Mouse (Mus musculus) embryonic facial prominence, embryonic 13.5 days (tissue): ENCODE results near the gene Adamtsl2. TPM values are rescaled to one million over a fixed set of nuclear protein-coding genes. Genes with fewer than 3 reads are reported as not detected.
A peak's percentile ranks its signal among the peaks of the same experiment; 100 is the strongest.

ENCODE experiments used
- ATAC-seq: fragments of 200-750 bp; cut with Nextera tagmentation; 2 replicates; pipeline ENCODE4 v1.8.0; 2017; ENCODE audit warnings: low read depth; ENCODE audit not compliant: insufficient number of reproducible peaks, insufficient read depth, low FRiP score, low TSS enrichment
- H3K27ac ChIP-seq: fragments of 300-500 bp; sonication (generic); 2 replicates; pipeline ENCODE4 v1.5.1; 2015; ENCODE audit warnings: moderate library complexity, mild to moderate bottlenecking, inconsistent platforms
- H3K27me3 ChIP-seq: fragments of 300-500 bp; sonication (generic); 2 replicates; pipeline ENCODE4 v1.6.1; 2015; ENCODE audit warnings: mild to moderate bottlenecking, inconsistent platforms
- H3K36me3 ChIP-seq: fragments of 300-500 bp; sonication (generic); 2 replicates; pipeline ENCODE4 v1.6.1; 2015; ENCODE audit warnings: mild to moderate bottlenecking, inconsistent platforms
- H3K4me1 ChIP-seq: fragments of 300-500 bp; sonication (generic); 2 replicates; pipeline ENCODE4 v1.6.1; 2015; ENCODE audit warnings: inconsistent platforms
- H3K4me2 ChIP-seq: fragments of 300-500 bp; sonication (generic); 2 replicates; pipeline ENCODE4 v1.6.1; 2015; ENCODE audit warnings: moderate library complexity, mild to moderate bottlenecking, inconsistent platforms
- H3K4me3 ChIP-seq: fragments of 300-500 bp; sonication (generic); 2 replicates; pipeline ENCODE4 v1.5.1; 2015; ENCODE audit warnings: mild to moderate bottlenecking, inconsistent platforms
- H3K9ac ChIP-seq: fragments of 300-500 bp; sonication (generic); 2 replicates; pipeline ENCODE4 v1.6.1; 2015; ENCODE audit warnings: mild to moderate bottlenecking, inconsistent platforms
- H3K9me3 ChIP-seq: fragments of 300-500 bp; sonication (generic); 2 replicates; pipeline ENCODE4 v1.6.1; 2016; ENCODE audit warnings: inconsistent platforms
- WGBS: fragments of 180-500 bp; shearing (Covaris S2); methylation state at CpG from one replicate; pipeline ENCODE4 v1.1.7; 2015; ENCODE audit warnings: mixed read lengths; 5-methylcytosine and 5-hydroxymethylcytosine counted together
- polyA plus RNA-seq: library from polyadenylated mRNA; unstranded; fragments of >200 nt; fragmentation: Nextera tagmentation; extraction: Ambion mirVana; gene quantifications from 2 replicates; pipeline ENCODE4 v1.2.1, GENCODE M21; 2015

Adamtsl2 gene
- polyA plus RNA-seq, 1 experiment from 2014 or later, result 2.9 TPM

DNA sequence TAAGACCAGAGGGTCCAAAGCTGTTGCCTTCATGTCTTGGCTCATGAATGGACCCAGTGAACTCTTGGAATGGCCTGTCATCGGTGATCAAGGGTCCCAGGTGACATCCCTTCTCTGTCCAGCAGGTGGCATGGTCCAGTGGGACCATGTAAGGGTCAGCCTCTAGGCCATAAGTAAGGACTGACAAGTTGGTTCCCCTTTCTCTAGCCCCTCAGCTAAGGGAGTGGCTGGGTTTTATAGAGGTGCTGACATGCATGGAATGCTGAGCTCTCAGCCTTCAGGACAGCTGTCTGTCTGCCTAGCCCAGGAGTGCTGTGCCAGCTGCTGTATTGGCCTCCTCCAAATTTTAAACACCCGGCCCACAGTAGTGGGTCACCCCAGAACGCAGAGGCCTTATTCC lies 3.7 kb upstream of the Adamtsl2 start:
- Histone ChIP-seq H3K4me3 (no peak overlapping the region), H3K36me3 (no peaks in the 10 kb centered on the region), H3K9ac (no peak overlapping the region), H3K4me1 (peaks cover 46% of the 10 kb centered on the region), H3K9me3 (no peaks in the 10 kb centered on the region), H3K27ac (no peak overlapping the region), H3K27me3 (peaks cover 15% of the 10 kb centered on the region), H3K4me2 (no peak overlapping the region)
- no peak for ATAC-seq
- WGBS, result 66% methylated on average over 3 of the region's 3 CpGs

DNA sequence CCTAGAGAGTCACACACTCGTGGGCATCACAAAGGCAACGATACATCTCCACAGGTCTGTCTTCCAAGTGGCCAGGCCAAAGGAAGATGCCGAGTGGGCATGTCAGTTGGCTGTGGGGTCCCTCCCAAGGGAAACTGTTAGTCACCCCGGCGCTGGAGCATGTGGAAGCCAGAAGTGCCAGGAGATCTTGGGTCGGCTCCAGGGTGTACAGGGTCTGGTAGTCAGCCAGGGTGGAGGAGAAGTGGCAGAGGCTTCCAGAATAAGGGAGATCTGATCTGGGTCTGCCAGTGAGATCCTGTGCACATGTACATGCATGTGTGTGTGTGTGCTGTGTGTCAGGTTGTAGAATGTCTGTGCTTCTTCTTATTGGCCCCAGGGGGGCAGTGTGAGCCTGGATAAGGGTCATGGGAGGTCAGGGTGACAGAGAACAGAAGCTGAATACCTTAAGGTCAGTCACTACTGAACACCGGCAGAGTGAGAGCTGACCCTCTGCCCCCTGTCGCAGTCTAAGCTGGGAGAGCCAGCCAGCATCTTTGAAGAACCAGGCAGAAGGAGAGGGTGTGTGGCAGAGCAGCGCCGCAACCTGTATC lies 1.4 kb upstream of the Adamtsl2 start:
- H3K9me3 ChIP-seq, result no peaks in the 10 kb centered on the region
- peaks cover 40% of the 10 kb centered on the region for H3K4me1 ChIP-seq
- no peaks in the 10 kb centered on the region for H3K36me3 ChIP-seq
- no peak overlapping the region for H3K27ac ChIP-seq
- H3K9ac ChIP-seq, result no peak overlapping the region
- no peak overlapping the region for H3K4me2 ChIP-seq
- no peak overlapping the region for H3K4me3 ChIP-seq
- H3K27me3 ChIP-seq, result peaks cover 15% of the 10 kb centered on the region
- no peak for ATAC-seq
- 63% methylated on average over 10 of the region's 10 CpGs for WGBS

DNA sequence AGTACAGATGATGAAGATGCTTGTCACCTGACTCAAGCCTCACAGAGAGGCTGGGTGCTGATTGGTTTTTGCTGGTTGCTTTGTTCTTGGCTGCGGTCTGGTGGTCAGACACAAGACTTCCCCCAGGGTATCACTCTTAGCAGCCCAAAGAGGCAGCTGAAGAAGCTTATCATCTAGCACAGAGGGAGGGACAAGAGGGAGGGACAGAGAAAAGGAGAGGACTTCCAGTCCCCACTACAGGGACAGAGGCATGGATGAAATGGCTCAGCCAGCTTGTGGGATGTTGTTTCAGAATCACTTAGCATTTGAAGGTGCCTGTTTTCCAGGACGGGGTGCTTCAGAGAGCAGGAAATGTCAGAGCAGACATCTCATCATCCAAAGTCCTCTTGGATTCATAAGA lies 867 bp upstream of the Adamtsl2 start:
- Histone ChIP-seq H3K27ac (no peak overlapping the region), H3K27me3 (peaks cover 15% of the 10 kb centered on the region), H3K9me3 (no peaks in the 10 kb centered on the region), H3K36me3 (no peaks in the 10 kb centered on the region), H3K4me2 (no peak overlapping the region), H3K4me3 (no peak overlapping the region), H3K4me1 (peaks cover 39% of the 10 kb centered on the region), H3K9ac (no peak overlapping the region)
- no peak for ATAC-seq
- 33% methylated on average over 2 of the region's 2 CpGs for WGBS

DNA sequence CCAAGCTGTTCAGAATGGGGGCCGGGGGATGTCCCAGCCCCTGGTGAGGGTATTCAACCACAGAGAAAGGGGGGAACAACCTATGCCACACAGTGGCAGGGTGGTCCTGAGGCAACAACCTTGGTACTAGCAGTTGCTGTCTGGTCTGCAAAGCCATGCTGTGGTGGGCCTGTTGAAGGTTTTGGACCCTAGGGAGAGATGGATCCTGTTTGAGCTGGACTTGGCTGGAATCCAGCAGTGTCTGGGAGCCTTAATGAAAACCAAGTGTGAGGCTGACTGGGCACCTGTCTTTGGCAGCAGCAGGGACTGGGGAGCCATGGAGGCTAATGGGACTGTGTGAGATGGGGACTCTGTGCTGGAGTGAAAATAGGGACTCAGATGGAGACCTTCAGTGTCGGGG lies 470 bp downstream of the Adamtsl2 start:
- H3K9ac ChIP-seq, result no peak overlapping the region
- peaks cover 15% of the 10 kb centered on the region for H3K27me3 ChIP-seq
- peaks cover 36% of the 10 kb centered on the region for H3K4me1 ChIP-seq
- peak overlapping the region; percentile 53; the same call in 1 of the 2 replicates for H3K27ac ChIP-seq
- H3K4me2 ChIP-seq, result peak overlapping the region; percentile 48
- H3K36me3 ChIP-seq, result no peaks in the 10 kb centered on the region
- ATAC-seq, result no peak
- 50% methylated on average over 2 of the region's 2 CpGs for WGBS
- H3K9me3 ChIP-seq, result no peaks in the 10 kb centered on the region
- H3K4me3 ChIP-seq, result no peak overlapping the region

DNA sequence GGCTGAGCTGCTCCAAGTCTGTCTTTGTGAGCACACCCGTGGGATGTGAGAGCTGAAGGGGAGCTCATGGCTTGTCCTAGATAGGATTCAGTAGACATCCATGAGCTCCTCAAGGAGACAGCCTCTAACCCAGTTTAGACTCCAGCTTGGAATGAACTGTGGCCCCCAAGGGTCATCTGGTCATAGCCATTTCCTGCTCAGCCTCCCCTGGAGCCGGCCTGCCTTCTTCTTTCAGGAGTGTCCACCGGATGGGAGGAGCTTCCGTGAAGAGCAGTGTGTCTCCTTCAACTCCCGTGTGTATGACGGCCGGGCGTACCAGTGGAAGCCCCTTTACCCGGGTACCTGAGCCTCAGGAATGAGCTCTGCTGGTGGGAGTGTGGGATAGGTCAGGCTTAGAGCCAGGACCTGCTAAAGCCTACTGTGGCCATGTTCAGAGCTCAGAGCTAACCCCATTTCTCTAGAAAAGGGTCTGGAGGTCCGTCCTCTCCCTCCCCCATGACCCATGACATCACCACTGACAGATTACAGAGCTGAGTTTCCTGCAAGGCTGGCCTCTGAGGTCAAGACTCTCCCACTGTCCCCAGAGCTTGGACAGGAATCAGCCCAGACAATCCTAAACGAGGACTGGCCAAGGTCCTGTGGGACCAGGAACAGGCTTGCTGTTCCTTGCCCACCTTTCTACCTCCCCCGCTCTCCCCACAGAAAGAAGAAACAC lies 4.7 kb downstream of the Adamtsl2 start:
- no peak for ATAC-seq
- H3K9me3 ChIP-seq, result no peaks in the 10 kb centered on the region
- no peaks in the 10 kb centered on the region for H3K36me3 ChIP-seq
- H3K4me3 ChIP-seq, result no peak overlapping the region
- no peaks in the 10 kb centered on the region for H3K27me3 ChIP-seq
- no peak overlapping the region for H3K4me2 ChIP-seq
- 60% methylated on average over 12 of the region's 12 CpGs for WGBS
- H3K27ac ChIP-seq, result no peak overlapping the region
- peaks cover 36% of the 10 kb centered on the region for H3K4me1 ChIP-seq
- H3K9ac ChIP-seq, result no peak overlapping the region

DNA sequence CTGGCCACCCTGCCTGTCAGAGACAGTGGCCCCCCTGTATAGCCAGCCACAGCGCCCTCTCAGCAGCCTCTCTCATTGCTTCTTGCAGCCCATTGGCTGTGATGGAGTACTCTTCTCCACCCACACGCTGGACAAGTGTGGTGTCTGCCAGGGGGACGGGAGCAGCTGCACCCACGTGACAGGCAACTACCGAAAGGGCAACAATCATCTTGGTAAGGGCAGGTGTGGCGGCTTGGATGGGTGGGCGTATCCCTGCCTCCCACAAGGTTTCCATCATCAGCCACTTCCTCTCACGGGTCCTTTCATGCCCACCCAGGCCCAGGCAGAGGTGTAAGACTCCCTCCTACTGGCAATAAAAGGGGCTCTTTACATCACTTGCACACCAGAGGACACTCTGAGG lies 5.8 kb downstream of the Adamtsl2 start:
- no peak for ATAC-seq
- no peak overlapping the region for H3K4me3 ChIP-seq
- H3K4me1 ChIP-seq, result peaks cover 25% of the 10 kb centered on the region
- no peak overlapping the region for H3K4me2 ChIP-seq
- H3K27ac ChIP-seq, result no peak overlapping the region
- no peaks in the 10 kb centered on the region for H3K27me3 ChIP-seq
- WGBS, result 51% methylated on average over 8 of the region's 8 CpGs
- H3K36me3 ChIP-seq, result no peaks in the 10 kb centered on the region
- H3K9me3 ChIP-seq, result no peaks in the 10 kb centered on the region
- no peak overlapping the region for H3K9ac ChIP-seq

DNA sequence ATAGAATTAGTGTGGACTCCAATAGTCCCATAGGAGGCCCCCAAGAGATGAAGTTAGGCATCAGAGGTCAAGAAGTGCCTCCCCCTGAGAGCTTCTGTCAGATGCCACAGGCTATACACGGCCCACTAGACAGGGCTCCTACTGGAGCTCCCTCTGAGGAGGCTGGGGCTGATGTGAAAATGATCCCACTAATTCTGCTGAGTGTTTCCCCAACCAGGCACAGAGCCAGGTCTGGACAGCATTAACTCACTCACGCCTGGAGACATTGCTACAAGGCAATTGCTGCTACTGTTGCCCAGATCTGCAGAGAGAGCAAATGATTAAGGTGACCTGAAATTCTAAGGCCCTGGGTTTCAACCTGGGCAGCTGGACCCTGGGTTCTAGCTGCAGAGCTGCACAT lies 6.6 kb downstream of the Adamtsl2 start:
- Histone ChIP-seq H3K4me3 (no peak overlapping the region), H3K36me3 (no peaks in the 10 kb centered on the region), H3K4me2 (no peak overlapping the region), H3K4me1 (peaks cover 20% of the 10 kb centered on the region), H3K27me3 (no peaks in the 10 kb centered on the region), H3K27ac (no peak overlapping the region), H3K9me3 (no peaks in the 10 kb centered on the region), H3K9ac (0 out of 2 replicates have a peak overlapping the region, but pooled peaks have one; percentile 21)
- ATAC-seq, result no peak
- 12% methylated on average over 2 of the region's 2 CpGs for WGBS

DNA sequence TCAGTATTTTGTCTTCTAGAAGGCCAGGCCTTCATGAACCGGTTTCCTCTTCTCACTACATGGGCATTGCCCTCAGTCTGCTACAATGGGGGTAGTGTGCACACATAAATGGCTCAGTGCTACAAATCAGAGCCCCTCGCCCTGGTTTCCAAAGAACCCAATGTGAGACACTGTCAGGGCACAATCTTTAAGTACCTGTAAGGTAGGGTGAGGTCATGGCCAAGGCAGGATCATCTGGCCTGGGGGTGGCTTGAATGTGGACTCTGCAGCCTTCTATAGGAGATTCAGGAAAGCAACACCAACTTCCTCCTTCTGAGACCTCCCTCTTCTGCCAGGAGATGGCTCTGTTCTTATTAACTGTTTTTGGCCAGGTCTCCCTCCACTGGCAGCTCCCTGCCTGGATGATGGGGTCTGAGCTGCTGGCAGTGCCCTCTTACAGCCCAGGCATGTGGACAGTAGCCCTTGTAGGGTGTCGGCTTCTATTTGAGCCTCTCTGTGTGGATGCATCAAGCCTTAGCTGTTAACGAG lies 7.4 kb downstream of the Adamtsl2 start:
- 84% methylated on average over 4 of the region's 4 CpGs for WGBS
- no peak overlapping the region for H3K9ac ChIP-seq
- no peaks in the 10 kb centered on the region for H3K27me3 ChIP-seq
- H3K9me3 ChIP-seq, result no peaks in the 10 kb centered on the region
- H3K4me3 ChIP-seq, result no peak overlapping the region
- H3K36me3 ChIP-seq, result no peaks in the 10 kb centered on the region
- H3K27ac ChIP-seq, result no peak overlapping the region
- H3K4me1 ChIP-seq, result peaks cover 16% of the 10 kb centered on the region
- ATAC-seq, result no peak
- H3K4me2 ChIP-seq, result no peak overlapping the region

DNA sequence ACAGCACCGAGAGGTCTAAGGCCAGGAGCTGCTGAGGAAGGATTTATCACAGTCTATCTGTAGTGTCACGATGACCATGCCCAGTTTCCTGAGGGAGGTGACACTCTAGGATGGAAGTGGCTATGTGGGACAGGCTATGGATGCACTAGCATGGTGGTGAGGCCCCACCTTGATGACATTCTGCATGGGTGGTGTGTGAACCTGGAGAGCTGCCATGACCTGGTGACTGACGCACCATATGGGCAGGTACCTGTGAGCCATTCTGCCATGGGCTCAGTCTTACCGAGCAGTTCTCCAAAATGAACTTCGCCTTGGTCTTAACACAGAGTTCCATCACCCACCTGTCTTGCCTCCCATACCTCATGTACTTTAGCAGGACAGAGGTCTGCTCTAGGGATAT lies 8.4 kb downstream of the Adamtsl2 start:
- no peak overlapping the region for H3K4me3 ChIP-seq
- no peak overlapping the region for H3K27ac ChIP-seq
- no peak; the same call in 1 of the 2 replicates for ATAC-seq
- no peaks in the 10 kb centered on the region for H3K9me3 ChIP-seq
- H3K36me3 ChIP-seq, result no peaks in the 10 kb centered on the region
- H3K4me1 ChIP-seq, result peaks cover 16% of the 10 kb centered on the region
- H3K9ac ChIP-seq, result no peak overlapping the region
- WGBS, result 84% methylated on average over 5 of the region's 5 CpGs
- no peaks in the 10 kb centered on the region for H3K27me3 ChIP-seq
- no peak overlapping the region for H3K4me2 ChIP-seq

DNA sequence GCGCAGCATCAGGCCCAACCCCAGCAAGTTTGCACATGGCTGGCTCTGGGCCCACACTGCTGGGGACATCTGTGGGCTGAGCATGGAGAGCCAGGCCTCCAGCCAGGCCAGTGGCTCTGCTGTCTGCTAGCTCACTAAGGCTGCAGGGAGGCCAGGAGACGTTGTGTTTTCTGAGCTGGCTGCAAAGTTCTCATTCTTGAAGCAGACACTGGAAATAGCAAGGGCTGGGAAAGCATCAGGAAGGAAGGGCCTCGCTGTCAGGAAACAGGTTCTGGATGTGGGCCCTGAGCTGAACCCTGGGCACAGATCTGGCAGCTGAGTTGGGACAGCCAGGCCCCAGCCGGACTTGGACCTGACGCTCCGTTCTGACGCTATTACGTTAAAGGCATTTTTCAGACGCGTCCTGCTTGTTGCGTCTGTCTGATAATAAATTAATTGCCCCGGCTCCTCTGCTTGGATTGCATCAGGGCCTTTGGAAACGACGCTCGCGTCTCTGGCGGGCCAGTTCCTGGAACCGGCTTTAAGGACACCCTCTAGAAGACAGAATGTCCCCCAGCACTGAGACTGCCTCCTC lies 9.0 kb downstream of the Adamtsl2 start:
- no peak overlapping the region for H3K9ac ChIP-seq
- H3K9me3 ChIP-seq, result no peaks in the 10 kb centered on the region
- no peak overlapping the region for H3K4me2 ChIP-seq
- WGBS, result 69% methylated on average over 18 of the region's 18 CpGs
- no peak overlapping the region for H3K27ac ChIP-seq
- peaks cover 16% of the 10 kb centered on the region for H3K4me1 ChIP-seq
- no peak for ATAC-seq
- H3K27me3 ChIP-seq, result no peaks in the 10 kb centered on the region
- H3K36me3 ChIP-seq, result no peaks in the 10 kb centered on the region
- no peak overlapping the region for H3K4me3 ChIP-seq

DNA sequence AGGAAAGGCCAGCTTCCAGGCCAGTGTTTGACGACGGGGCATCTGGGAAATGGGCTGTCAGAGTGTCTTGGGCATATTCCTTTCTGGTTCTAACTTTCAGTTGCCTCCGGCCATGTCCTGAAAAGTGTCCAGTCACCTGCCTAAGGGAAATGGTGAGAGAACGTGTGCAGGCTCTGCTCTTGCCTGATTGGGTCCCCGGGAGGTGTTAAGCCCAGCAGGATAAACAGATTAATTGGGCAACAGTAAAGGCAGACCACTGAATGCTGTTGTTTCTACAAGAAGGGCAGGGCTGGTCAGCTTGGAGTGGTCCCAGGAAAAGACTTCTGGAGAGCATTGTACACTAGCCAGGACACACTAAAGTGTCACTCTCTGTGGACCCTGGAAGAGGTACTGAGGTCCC lies 9.5 kb downstream of the Adamtsl2 start:
- no peaks in the 10 kb centered on the region for H3K27me3 ChIP-seq
- ATAC-seq, result no peak
- H3K4me1 ChIP-seq, result peaks cover 16% of the 10 kb centered on the region
- no peak overlapping the region for H3K4me2 ChIP-seq
- no peaks in the 10 kb centered on the region for H3K9me3 ChIP-seq
- no peak overlapping the region for H3K9ac ChIP-seq
- no peak overlapping the region for H3K4me3 ChIP-seq
- 71% methylated on average over 5 of the region's 5 CpGs for WGBS
- no peak overlapping the region for H3K27ac ChIP-seq
- H3K36me3 ChIP-seq, result no peaks in the 10 kb centered on the region

DNA sequence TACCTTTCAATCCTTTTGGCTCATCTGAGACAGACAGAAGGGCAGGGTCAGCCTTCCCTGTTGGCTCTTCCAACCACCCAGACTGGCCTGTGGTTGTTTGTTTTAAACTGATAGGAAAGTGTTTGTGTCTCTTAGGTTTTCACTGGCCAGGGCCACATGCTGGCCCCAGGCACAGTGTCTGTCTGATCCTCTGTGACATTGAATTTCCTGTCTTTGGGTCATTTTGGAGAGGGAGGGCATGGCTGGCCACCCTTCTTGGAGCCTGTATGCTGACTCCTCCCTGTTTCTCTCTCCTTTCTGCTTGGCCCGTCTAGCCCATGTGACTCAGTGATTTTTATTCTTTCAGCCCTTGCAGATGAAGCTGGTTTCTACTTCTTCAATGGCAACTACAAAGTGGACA lies 10.1 kb downstream of the Adamtsl2 start:
- no peaks in the 10 kb centered on the region for H3K27me3 ChIP-seq
- no peak overlapping the region for H3K9ac ChIP-seq
- peaks cover 16% of the 10 kb centered on the region for H3K4me1 ChIP-seq
- no peak overlapping the region for H3K4me3 ChIP-seq
- H3K36me3 ChIP-seq, result no peaks in the 10 kb centered on the region
- H3K4me2 ChIP-seq, result no peak overlapping the region
- H3K9me3 ChIP-seq, result no peaks in the 10 kb centered on the region
- no peak for ATAC-seq
- no peak overlapping the region for H3K27ac ChIP-seq
- 63% methylated on average over 1 of the region's 1 CpGs for WGBS
